Mouse (Mus musculus) T-helper 2 cell (primary cell): ENCODE results near the gene Stk39.

Experiments
- in situ Hi-C: fragments of 300-600 bp; cut with MboI, MseI; formaldehyde crosslinking; loops from one replicate; pipeline ENCODE4 v1.15.1; 2025; ENCODE audit warnings: high pct_unique_total_duplicates

Stk39 gene

DNA sequence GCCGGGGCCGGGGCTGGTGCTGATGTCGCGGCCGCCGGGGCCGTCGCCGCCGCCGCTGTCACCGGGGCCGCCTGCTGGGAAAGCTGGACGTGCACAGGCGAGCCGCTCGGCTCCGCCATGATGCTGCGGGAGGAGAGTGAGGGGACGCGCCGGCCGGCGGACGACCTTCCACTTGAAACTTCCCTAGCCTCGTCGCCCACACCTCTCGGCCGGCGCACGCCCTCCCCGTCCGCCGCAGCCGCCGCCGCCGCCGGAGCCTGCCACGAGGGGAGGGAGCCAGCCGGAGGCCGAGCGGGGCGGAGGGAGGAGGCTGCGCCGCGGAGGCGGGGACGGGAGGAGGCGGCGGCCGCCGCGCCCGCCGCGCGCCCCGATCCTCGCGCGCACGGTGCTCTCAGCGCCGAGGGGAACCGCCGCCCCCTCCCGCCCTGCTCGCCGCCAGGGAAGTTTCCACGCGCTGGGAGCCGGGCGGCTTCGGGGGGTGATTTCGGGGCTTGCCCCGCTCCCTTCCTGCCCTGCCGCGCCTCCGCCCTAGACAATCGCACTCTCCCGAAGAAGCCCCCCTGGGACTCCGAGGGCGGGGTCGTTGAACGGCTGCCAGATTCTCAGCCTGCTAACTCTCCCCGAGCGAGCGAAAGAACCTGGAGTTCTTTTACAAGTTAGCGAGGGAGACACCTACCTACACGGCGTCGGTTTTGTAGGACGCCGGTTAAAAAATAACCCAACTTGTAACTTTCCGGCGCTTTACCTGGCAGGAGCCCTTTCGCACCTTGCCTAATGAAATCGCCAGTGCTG, at the start of gene Stk39:
Gene Stk39 (minus strand): TSS at position 510 of the 792 bp plus-strand sequence.
- in situ Hi-C loops, result no loop called here

- in situ Hi-C loops, result no loop called here
Observed at GRCm38 (mm10) chr2:68515409-68515808, 43.3 kb upstream of the Stk39 start.

DNA sequence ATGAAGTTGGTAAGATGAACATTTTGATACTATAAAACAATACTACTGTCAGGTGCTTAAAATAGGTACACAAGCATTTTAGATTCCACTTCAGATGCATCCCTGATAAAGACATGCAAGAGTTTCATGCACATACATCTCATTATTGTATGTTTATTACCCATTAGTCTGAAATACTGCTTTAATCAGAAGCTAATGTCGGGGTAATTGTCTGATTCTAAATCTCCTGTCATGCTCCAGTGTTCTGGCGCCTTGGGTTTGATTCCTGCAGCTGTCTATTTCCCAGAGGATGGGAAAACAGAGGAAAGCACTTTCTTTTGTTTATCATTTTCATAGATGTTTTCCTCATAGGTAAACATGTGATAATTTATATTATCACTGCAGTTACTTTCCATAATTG, 31.1 kb upstream of the Stk39 start:
- in situ Hi-C loops, result no loop called here

DNA sequence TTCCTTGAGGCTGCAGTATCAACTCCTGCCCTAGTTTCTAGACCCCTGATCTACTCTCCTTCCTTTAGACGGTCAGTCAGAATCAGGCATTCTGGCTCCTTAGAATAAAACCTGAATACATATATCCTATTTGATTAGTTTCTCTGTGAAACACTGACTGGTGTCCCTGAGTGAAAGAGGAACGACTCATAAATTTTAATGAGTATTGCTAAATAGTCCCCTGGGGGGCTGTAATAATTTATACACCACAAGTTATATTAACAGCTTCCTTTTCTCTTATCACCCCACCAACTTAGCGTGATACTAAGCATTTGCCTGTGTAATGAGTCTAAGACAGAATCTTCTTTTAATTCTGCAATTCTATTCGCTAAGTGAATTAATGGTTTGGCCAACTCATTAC, 30.7 kb upstream of the Stk39 start:
- in situ Hi-C loops, result no loop called here

DNA sequence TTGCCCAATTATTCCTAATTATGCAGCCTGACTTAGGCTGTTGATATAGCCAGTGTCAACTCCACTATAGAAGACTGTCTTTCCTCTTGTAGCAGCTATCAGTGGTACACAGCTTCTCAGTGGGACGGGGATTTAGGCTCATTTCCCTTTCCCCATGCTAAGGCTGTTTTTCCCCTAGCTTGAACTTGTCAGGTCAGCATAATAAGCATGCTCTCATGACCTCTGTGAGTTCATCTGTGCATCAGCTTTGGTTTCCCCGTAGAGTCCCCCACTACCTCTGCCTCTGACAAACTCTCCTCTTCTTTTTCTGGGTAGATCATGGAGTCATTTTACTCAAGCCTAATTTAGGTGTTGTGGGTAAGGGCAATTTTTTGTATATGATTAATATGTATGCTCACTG, 30.2 kb upstream of the Stk39 start:
- in situ Hi-C loops, result no loop called here

DNA sequence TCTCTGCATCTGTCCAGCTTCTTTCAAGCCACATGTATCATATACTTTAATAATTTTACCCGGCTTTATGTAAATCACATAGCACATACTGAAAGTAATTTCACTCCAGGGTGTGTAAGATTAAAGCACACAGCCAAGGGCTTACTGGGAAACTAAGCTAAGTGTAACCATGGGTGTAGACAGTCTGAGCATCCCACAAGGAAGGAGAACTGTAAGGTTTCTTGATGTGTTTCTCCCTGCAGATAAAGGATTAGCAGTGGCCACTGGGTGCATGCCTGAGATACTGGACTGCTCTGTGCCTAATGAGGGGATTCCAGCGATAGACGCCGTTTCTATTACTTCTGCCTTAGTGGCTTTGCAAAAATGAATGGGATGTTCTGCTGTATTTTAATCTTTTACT, 14.2 kb upstream of the Stk39 start:
- in situ Hi-C loops, result no loop called here

- in situ Hi-C loops, result no loop called here
Observed at GRCm38 (mm10) chr2:68485141-68485540, 13.1 kb upstream of the Stk39 start.

- in situ Hi-C loops, result no loop called here
Observed at GRCm38 (mm10) chr2:68482896-68483295, 10.8 kb upstream of the Stk39 start.

- in situ Hi-C loops, result loop anchor here (5.0 kb wide), 2 partner anchors 118 to 727 kb away; partner anchors contain the start of gene Spc25
Observed at GRCm38 (mm10) chr2:68479823-68480222, 7.8 kb upstream of the Stk39 start.

- in situ Hi-C loops, result no loop called here
Observed at GRCm38 (mm10) chr2:68472921-68473320, 853 bp upstream of the Stk39 start.

DNA sequence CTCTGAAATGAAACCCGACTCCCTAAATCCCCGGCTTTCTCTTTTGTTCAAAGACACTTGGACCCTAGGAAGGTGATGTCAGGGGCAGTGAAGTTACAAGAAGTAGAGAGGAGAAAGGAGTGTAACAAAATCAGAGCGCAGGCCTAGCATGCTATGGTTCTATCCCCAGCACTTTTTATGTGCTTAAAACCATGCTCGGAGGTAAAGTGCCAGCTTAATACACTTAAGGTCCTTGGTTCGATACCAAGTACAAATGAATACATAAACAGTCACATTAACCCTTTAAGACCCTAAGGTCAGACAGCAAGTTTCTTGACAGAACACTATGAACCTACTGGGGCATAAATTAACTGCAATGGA, 463 bp upstream of the Stk39 start:
- in situ Hi-C loops, result no loop called here

- in situ Hi-C loops, result no loop called here
Observed at GRCm38 (mm10) chr2:68470891-68471758, 943 bp downstream of the Stk39 start.

DNA sequence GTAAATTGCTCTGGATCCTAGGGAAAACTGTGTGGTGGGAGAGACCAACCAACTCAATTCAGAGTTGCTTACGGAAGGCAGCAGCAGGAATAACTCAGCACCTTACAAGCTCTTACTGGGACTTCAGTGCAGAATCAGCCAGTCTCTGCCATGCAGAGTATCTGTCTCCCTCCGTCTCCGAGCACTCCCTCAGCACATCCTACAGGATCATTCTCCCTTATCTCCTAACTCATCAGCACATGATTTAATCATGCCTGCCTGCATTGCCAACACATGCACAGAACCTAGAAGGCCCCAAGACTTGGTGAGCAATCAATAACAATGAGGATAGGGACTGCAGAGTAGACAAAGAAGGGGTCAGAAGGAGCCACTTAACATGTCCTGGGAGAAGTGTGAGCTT, 2.6 kb downstream of the Stk39 start:
- in situ Hi-C loops, result loop anchor here (5.0 kb wide), 1 partner anchor 37 kb away; no protein-coding TSS in a partner anchor

GRCm38 (mm10) chr2:68468698-68469097, 3.4 kb downstream of the Stk39 start:
- in situ Hi-C loops, result loop anchor here (5.0 kb wide), 1 partner anchor 36 kb away; no protein-coding TSS in a partner anchor

GRCm38 (mm10) chr2:68468259-68468658, 3.8 kb downstream of the Stk39 start:
- in situ Hi-C loops, result loop anchor here (5.0 kb wide), 1 partner anchor 36 kb away; no protein-coding TSS in a partner anchor

- in situ Hi-C loops, result loop anchor here (5.0 kb wide), 1 partner anchor 35 kb away; no protein-coding TSS in a partner anchor
Observed at GRCm38 (mm10) chr2:68467085-68467978, 4.7 kb downstream of the Stk39 start.

DNA sequence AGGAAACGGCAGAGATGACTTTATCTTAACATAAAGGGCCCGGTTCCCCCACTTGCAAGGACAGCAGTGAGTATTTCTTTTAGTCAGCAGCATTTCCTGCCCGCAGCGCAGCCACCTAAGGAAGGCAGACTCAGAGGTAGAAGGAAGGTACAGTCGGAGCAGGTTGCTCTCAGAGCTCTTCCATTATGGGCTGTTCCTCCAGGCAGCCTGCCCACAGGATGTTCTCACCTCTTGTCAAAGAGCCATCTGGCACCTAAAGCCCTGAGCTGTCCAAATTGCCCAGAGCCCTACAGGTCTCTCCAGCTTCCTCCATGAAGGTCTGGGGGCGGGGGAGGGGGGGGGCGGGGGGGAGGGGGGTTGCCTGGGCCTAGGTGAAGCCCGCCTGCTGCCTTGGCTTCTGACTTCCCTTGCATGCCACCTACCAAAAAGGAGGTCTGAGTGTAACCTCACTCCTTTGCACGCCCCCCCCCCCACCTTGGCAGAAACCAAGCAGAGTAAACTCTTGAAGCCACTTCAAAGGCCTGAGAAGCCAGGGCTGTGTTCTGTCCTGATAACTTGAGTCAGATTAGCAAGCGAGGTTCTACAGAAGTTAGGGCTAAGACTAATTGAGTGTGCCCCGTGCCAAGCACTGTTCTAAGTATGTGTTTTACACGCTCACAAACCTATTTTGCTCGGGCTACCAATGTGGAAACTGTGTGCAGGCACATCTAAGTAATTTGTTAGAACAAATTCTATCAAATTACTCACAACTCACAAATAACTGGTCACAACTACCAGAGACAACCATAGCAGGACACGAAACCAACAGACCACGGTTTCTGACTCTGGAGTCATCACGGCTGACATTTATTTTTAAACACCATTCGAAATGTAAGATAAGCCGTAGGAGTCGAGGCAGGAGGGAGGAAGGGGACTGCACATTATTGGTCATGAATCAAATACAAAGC, 5.7 kb downstream of the Stk39 start:
- in situ Hi-C loops, result loop anchor here (5.0 kb wide), 1 partner anchor 34 kb away; no protein-coding TSS in a partner anchor

- in situ Hi-C loops, result loop anchor here (5.0 kb wide), 1 partner anchor 33 kb away; no protein-coding TSS in a partner anchor
Observed at GRCm38 (mm10) chr2:68465266-68466123, 6.6 kb downstream of the Stk39 start.

- in situ Hi-C loops, result no loop called here
Observed at GRCm38 (mm10) chr2:68464456-68464855, 7.6 kb downstream of the Stk39 start.
